Mouse (Mus musculus): ENCODE measurements around the gene Dnajc19. TPM values are rescaled to one million over a fixed set of nuclear protein-coding genes. Genes with fewer than 3 reads are reported as not detected.

Dnajc19 gene
- total RNA-seq, 2 experiments from 2014 or later, result 66.0 to 67.3 TPM

GRCm38 (mm10) chr3:34033720-34034364 is 47.3 kb downstream of the Dnajc19 start:
- no peak for DNase-seq (ENCODE audit: low spot score in 2 of 2)

DNA sequence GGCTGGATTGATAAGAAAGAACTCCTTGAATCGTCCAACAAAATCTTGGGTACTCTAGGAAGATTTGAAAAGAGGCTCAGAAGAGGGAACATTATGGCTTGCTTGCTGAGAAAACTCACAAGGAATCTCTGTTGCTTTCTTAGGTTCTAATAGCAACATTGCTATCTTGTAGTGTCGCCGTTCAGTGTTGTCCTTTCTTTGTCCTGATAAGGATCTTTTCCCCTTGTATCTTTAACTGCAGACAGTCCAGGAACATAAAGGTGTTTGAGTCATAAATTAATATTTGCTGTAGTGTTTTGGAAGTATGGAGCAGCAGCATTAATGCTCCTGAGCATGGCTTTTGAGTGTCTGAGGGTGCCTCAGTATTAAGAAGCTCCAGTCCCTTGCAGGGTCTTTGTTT is 50.5 kb downstream of the Dnajc19 start:
- DNase-seq (ENCODE audit: low spot score in 2 of 2), result no peak

DNA sequence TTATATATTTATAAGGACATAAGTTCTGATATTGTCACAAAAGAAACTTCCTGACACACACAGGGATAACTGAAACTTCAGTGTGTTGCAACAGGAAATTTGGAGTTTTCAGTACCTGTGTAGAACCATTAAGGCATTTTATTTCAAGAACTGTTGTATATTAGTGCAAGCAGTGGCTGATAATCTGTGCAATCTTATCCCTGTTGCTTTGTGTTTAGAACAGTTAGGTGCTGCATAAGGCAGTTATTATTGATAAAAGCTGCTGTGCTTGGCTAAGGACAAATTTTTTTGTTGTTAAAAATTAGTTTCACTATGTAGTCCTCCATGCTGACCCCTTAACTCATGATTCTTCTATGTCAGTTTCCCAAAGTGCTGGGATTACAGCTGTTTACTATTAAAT is 52.2 kb downstream of the Dnajc19 start:
- DNase-seq (ENCODE audit: low spot score in 2 of 2), result no peak

DNA sequence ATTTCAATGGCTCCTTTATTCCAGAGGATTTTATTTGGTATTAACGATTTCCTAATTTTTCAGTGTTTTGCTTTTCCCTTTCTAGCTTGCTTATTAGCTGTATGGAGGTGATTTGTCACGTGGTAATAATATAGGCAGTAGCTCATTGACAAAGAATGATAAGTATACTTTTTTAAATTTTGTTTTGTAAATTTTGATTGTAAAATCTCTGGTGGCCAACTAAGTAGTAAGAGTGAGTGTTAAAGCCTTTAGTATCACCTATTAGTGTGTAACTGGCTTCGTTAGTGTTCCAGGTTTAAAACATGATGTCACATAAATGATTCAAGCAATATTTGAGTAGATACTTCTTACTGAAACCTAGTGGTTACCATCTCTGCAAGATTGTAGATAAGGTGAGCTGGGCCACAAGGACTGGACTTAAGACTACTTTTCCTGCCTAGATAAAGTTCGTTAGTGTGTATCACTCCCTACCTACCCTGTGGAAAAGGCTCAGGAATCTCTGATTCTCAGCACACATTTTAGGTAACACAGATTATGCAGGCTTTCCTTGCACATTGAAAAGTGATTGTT is 59.8 kb downstream of the Dnajc19 start:
- DNase-seq (ENCODE audit: low spot score in 2 of 2), result no peak

DNA sequence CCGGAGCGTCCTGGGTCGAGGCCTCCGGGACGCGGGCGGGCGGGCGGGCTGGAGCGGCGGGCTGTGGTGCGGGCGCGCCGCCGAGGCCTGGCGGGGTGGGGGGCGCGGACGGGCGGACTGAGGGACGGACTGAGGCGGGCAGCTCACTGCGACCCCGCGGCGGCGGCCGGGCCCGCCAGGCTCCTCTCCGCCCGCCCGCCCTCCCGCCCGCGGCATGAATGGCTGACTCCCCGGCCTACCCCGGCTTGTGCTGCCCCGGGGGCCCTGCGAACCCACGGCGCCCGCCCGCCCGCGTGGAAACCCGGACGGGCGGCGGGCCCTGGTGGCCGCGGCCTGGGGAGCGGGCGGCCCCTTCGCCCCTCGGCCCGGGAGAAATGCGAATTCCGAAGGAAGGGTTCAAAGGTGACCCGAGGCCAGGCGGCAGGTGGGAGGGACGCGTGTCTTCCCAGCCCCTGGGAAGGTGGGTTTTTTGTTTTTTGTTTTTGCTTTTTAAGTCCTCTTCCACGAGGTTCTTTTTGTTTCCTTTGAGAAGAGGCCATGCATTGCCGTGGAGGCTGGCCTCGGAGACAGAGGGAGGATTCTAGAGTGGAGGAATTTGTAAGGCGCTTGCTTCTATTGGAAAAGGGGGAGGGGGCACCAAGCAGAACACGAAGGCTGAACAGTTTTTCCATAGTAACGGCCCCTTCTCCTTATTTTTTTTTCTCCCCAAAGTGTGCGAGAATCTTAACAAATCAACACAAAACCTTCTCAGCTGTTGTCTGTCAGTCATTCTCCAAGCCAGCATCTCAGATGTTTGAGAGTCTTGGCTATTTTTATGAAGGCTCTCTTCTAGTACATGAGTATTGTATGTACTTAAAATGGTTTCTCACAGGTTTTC is 60.5 kb downstream of the Dnajc19 start:
- peak; percentile 8 to 24 for DNase-seq (ENCODE audit: low spot score in 2 of 2)

GRCm38 (mm10) chr3:34019540-34020381 is 61.4 kb downstream of the Dnajc19 start, which contains the start of gene Fxr1:
Fxr1 (plus strand) TSS chr3:34019943.
- peak; percentile 83 to 86 for DNase-seq (ENCODE audit: low spot score in 2 of 2)

- no peak for DNase-seq (ENCODE audit: low spot score in 2 of 2)
Measured at GRCm38 (mm10) chr3:34008191-34008590, 72.9 kb downstream of the Dnajc19 start.

GRCm38 (mm10) chr3:34007611-34008010 is 73.5 kb downstream of the Dnajc19 start:
- DNase-seq (ENCODE audit: low spot score in 2 of 2), result no peak

DNA sequence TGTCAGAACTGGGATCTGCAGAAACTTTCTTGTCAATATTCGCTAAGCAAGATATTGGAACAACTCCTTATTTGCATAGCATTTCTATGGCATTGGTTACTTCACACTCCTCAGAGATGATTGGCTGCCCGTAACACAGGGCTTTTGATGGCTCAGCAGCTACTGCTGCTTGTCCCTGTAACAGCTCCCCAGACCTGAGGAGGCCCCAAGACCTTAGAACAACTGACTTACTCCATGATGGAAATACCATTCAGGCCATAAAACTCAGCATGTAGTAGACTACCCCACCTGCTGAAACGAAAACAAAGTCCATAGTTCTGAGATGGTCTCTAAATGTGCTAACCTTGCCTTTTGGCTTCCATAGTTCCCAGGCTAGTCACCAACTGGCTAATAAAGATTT is 74.3 kb downstream of the Dnajc19 start:
- no peak for DNase-seq (ENCODE audit: low spot score in 2 of 2)

GRCm38 (mm10) chr3:34006301-34006700 is 74.8 kb downstream of the Dnajc19 start:
- no peak for DNase-seq (ENCODE audit: low spot score in 2 of 2)

Other genes with a start within 250 kb of the Dnajc19 start
- gene Ccdc39, start 237.0 kb downstream of the Dnajc19 start, total RNA-seq (2021), result 10 to 100 TPM; 34.8 to 39.2 TPM
- gene Fxr1, start 61.4 kb downstream of the Dnajc19 start, total RNA-seq (2021), result 10 to 100 TPM; 75.1 to 77.3 TPM